Mouse (Mus musculus) midbrain, embryonic 14.5 days (tissue): Measurements from ENCODE around the gene Dnhd1. TPM values are rescaled to one million over a fixed set of nuclear protein-coding genes. Genes with fewer than 3 reads are reported as not detected.

ENCODE experiments used
- ATAC-seq: fragments of 200-750 bp; cut with Nextera tagmentation; 2 replicates; pipeline ENCODE4 v1.8.0; 2017; ENCODE audit warnings: moderate number of reproducible peaks, moderate library complexity; ENCODE audit not compliant: low FRiP score, low TSS enrichment
- DNase-seq: peaks from one replicate; pipeline ENCODE4 v3.0.0-alpha.2; 2015
- H3K27ac ChIP-seq: fragments of 300-500 bp; sonication (generic); replicated peaks from 2 replicates; pipeline ENCODE4 v1.5.1; 2014; ENCODE audit warnings: mild to moderate bottlenecking, low read depth, low read length, moderate library complexity
- H3K27me3 ChIP-seq: fragments of 300-500 bp; sonication (generic); 2 replicates; pipeline ENCODE4 v1.6.1; 2014; ENCODE audit warnings: low read length, control low read depth, mixed read lengths; ENCODE audit not compliant: control insufficient read depth, insufficient read depth
- H3K36me3 ChIP-seq: fragments of 300-500 bp; sonication (generic); 2 replicates; pipeline ENCODE4 v1.6.1; 2014; ENCODE audit warnings: low read length, control low read depth; ENCODE audit not compliant: control insufficient read depth, insufficient read depth
- H3K4me1 ChIP-seq: fragments of 300-500 bp; sonication (generic); 2 replicates; pipeline ENCODE4 v1.6.1; 2014; ENCODE audit warnings: mild to moderate bottlenecking, antibody characterized with exemption, low read length, control low read depth; ENCODE audit not compliant: control insufficient read depth, insufficient read depth
- H3K4me2 ChIP-seq: fragments of 300-500 bp; sonication (generic); 2 replicates; pipeline ENCODE4 v1.6.1; 2014; ENCODE audit warnings: mild to moderate bottlenecking, low read length, moderate library complexity
- H3K4me3 ChIP-seq: fragments of 300-500 bp; sonication (generic); replicated peaks from 2 replicates; pipeline ENCODE4 v1.5.1; 2014; ENCODE audit warnings: low read depth, low read length
- H3K9ac ChIP-seq: fragments of 300-500 bp; sonication (generic); replicated peaks from 2 replicates; pipeline ENCODE4 v1.6.1; 2014; ENCODE audit warnings: mild to moderate bottlenecking, low read length, moderate library complexity
- H3K9me3 ChIP-seq: fragments of 300-500 bp; sonication (generic); 2 replicates; pipeline ENCODE4 v1.6.1; 2016; ENCODE audit warnings: low read length, control low read depth, mixed read lengths; ENCODE audit not compliant: control insufficient read depth
- WGBS: fragments of 180-500 bp; shearing (Covaris S2); extraction: QIAGEN DNeasy Blood & Tissue Kit; methylation state at CpG from one replicate; pipeline ENCODE4 v1.1.7; 2014; 5-methylcytosine and 5-hydroxymethylcytosine counted together
- polyA plus RNA-seq: library from polyadenylated mRNA; unstranded; fragments of >200 nt; fragmentation: Nextera tagmentation; extraction: Ambion mirVana; gene quantifications from 2 replicates; pipeline ENCODE4 v1.2.1, GENCODE M21; 2014

Dnhd1 gene
- polyA plus RNA-seq, 1 experiment from 2014 or later = 1.7 TPM

DNA sequence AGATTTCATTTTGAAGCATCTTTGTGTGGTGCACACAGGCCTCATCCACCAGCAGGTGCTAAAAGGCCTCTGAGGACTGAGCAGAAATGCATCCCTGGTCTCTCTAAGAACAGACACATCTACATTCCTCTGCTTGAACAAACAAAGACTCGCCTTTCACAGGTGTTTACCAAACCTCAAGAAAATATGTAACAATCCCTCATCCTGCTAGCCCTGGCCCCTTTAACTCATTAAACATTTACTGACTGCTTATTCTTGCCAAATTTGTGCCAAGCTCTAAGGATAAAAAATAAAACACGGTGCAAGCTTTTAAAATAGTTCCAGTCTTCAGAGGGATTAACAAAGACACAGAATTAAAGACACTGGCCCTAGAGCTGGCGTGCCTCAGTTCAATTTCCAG is 30.9 kb upstream of the Dnhd1 start:
- Histone ChIP-seq H3K4me1 (no peaks in the 10 kb centered on the region), H3K27me3 (no peaks in the 10 kb centered on the region), H3K36me3 (peaks cover 99% of the 10 kb centered on the region), H3K27ac (no peak overlapping the region), H3K4me2 (no peak overlapping the region), H3K4me3 (no peak overlapping the region), H3K9me3 (no peaks in the 10 kb centered on the region), H3K9ac (no peak overlapping the region)
- DNase-seq = no peak
- ATAC-seq = no peak
- 60% methylated on average over 3 of the region's 3 CpGs for WGBS

DNA sequence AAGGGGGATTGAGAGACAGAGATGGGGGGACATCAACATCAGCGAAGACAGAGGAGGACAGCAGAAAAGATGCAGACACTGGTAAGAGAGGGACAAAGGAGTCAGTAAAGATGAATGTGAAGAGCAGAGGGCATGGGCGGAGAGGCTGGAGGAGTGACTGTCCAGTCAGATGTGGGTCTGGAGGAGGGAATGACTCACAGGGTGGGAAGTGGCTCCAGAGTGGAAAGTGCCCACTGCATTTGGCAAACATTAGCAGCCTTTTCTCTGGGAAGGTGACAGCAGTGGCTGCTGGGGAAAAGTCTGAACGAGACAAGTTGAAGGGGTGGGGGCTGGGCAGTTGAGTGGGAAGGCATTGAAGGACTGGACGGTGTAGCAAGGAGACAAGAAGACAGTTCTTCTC is 29.6 kb upstream of the Dnhd1 start:
- Histone ChIP-seq H3K4me2 (no peak overlapping the region), H3K27me3 (no peaks in the 10 kb centered on the region), H3K4me1 (no peaks in the 10 kb centered on the region), H3K36me3 (peaks cover 94% of the 10 kb centered on the region), H3K9ac (no peak overlapping the region), H3K27ac (no peak overlapping the region), H3K9me3 (no peaks in the 10 kb centered on the region), H3K4me3 (no peak overlapping the region)
- WGBS = 83% methylated on average over 4 of the region's 4 CpGs
- DNase-seq (no peak), ATAC-seq (no peak)

DNA sequence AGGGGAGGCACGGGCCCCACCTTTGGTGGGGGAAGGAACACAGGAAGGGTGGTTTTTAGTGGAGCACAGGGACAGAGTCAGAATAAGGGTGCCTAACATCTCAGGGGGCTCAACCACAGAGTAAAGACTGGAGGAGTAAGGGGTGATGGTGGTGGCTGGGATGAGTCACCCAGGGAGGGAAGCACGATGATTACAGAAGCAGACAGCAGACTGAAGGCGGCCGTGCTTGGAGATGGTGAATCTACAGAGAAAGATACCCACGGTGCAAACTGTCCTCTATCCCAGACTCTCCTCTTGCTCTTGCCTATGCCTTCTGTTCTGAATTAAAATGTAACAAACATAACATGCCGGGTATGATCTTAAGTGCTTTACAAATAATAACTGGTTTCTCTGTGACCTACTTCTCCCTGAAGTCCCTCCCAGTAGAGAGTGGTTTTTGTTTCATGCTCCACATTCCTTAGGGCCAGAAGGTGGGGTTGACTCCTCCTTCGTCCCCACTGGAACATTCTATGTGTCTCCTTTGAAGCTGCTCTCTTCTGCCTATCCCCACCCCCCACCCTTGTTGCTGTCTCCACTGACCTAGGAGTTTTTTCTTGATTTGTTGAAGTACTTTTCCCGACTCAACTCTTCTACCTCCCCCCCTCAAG is 28.9 kb upstream of the Dnhd1 start:
- no peak overlapping the region for H3K27ac ChIP-seq
- DNase-seq = no peak
- WGBS = 87% methylated on average over 8 of the region's 8 CpGs
- H3K9ac ChIP-seq = no peak overlapping the region
- no peak overlapping the region for H3K4me2 ChIP-seq
- peaks cover 87% of the 10 kb centered on the region for H3K36me3 ChIP-seq
- H3K27me3 ChIP-seq = no peaks in the 10 kb centered on the region
- no peaks in the 10 kb centered on the region for H3K4me1 ChIP-seq
- no peak for ATAC-seq
- no peaks in the 10 kb centered on the region for H3K9me3 ChIP-seq
- no peak overlapping the region for H3K4me3 ChIP-seq

DNA sequence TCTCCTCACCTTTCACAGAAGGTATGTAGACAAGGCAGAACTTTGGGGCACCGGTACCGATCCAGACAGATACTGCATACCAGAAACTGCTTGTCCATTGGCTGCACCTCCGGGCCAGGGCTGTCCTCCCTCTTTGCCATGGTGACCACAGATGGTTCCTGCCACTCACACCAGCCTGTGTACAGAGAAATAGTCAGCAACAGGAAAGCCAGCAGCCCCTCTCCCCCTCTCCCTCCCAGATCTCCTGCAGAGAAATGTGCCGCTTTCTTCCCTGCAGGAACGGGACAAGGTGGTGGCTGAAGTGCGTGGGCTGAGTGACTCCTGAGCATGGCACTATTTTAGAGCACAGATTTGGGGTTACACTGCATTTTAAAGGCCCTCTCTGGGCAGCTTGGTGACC is 25.2 kb upstream of the Dnhd1 start:
- Histone ChIP-seq H3K27ac (no peak overlapping the region), H3K9ac (no peak overlapping the region), H3K36me3 (peaks cover 51% of the 10 kb centered on the region), H3K4me2 (no peak overlapping the region), H3K9me3 (no peaks in the 10 kb centered on the region), H3K4me1 (peaks cover 15% of the 10 kb centered on the region), H3K4me3 (no peak overlapping the region), H3K27me3 (no peaks in the 10 kb centered on the region)
- DNase-seq = no peak
- no peak for ATAC-seq
- WGBS = 85% methylated on average over 6 of the region's 6 CpGs

DNA sequence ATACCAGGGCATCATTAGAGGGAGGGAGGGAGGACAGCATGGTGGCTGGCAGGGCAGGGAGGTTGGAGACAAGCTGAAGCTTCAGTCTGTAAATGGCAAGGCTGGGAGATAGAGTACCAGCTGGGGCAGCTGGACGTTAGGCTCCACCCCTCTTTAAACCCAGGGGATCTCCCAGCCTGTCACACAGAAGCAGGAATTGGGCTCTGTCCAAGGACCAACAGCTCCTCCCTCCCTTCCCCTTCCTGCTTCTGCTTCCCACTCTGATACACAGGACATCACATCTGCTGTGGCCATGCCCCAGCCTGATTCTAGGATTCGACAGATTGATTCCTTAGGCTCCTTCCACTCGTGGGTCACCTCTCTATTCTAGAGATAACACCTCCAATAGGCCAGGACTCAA is 22.0 kb upstream of the Dnhd1 start:
- H3K27ac ChIP-seq = peak overlapping the region; percentile 56
- H3K4me3 ChIP-seq = no peak overlapping the region
- DNase-seq (peak; percentile 78), ATAC-seq (peak; percentile 29; the same call in 1 of the 2 replicates)
- H3K36me3 ChIP-seq = peaks cover 19% of the 10 kb centered on the region
- H3K4me2 ChIP-seq = no peak overlapping the region
- H3K9ac ChIP-seq = no peak overlapping the region
- H3K4me1 ChIP-seq = peaks cover 27% of the 10 kb centered on the region
- no peaks in the 10 kb centered on the region for H3K9me3 ChIP-seq
- H3K27me3 ChIP-seq = no peaks in the 10 kb centered on the region
- 26% methylated on average over 3 of the region's 3 CpGs for WGBS

DNA sequence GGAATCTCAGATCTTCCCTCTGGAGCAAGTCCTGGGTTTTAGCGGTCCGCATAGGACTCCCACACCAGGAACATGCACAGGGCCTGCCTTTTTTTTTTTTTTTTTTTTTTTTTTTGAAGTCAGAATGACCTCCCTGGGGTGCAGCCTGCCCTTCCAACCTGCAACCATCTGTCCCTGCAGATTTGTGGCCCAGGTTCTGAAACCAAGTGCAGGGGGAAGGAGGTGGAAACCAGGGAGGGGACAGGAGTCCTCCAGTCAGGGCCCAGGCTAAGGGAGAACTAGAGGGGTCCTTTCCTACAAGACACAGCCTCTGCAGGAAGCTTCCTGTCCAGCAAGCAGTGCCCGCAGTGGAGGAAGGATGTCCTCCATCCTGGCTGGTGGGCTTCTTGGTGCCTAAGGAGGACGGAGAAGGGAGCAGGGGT is 18.1 kb upstream of the Dnhd1 start:
- no peaks in the 10 kb centered on the region for H3K9me3 ChIP-seq
- H3K4me2 ChIP-seq = peak overlapping the region; percentile 78
- ATAC-seq (peak; percentile 1; the same call in 1 of the 2 replicates), DNase-seq (no peak)
- H3K9ac ChIP-seq = peak overlapping the region; percentile 93
- H3K4me3 ChIP-seq = peak overlapping the region; percentile 91
- H3K27ac ChIP-seq = peak overlapping the region; percentile 86
- peaks cover 29% of the 10 kb centered on the region for H3K4me1 ChIP-seq
- H3K36me3 ChIP-seq = peaks cover 19% of the 10 kb centered on the region
- no peaks in the 10 kb centered on the region for H3K27me3 ChIP-seq
- 9% methylated on average over 4 of the region's 4 CpGs for WGBS

DNA sequence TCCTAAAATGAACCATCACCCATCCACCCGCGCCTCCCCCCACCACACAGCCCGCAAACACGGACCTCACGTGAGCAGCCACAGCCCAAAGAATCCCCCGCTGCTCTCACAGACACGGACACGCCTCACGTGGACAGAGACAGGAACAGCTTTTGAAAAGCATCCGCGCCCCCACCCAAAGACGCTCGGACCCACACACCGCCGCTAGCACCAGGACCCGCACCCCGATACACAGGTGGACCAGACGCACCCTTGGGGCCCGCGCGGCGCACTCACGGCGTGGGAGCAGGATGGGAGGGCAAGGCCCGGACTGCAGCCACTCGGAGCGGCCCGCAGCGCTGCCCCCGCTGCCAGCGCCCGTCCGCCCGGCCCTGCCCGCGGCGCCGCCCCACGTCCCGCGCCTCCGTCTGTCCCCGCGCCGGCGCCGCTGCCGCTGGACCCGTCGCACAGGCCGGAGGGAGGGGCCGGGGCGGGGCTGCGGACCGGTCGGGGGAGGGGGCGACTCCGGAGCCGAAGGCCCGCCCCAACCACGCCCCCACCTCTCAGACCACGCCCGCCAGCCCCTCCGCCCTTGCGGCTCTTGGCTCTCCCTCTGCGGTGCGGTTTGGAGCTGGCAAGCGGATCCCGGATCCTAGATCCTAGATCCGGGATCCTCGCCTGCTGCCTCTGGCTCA is 17.4 kb upstream of the Dnhd1 start, which contains the start of gene Trim3:
TSS of gene Trim3 (minus strand) at position 445 of the 674 bp plus-strand sequence.
- WGBS = under 1% methylated on average over 71 of the region's 71 CpGs
- Histone ChIP-seq H3K27me3 (no peaks in the 10 kb centered on the region), H3K4me2 (peak within 1 kb of the TSS; percentile 78), H3K9ac (peak within 1 kb of the TSS; percentile 93), H3K4me3 (peak within 1 kb of the TSS; percentile 91), H3K27ac (peak within 1 kb of the TSS; percentile 86), H3K4me1 (peaks cover 29% of the 10 kb centered on the region), H3K9me3 (no peaks in the 10 kb centered on the region), H3K36me3 (peaks cover 23% of the 10 kb centered on the region)
- DNase-seq = peak; percentile 93
- peak; percentile 92 for ATAC-seq

DNA sequence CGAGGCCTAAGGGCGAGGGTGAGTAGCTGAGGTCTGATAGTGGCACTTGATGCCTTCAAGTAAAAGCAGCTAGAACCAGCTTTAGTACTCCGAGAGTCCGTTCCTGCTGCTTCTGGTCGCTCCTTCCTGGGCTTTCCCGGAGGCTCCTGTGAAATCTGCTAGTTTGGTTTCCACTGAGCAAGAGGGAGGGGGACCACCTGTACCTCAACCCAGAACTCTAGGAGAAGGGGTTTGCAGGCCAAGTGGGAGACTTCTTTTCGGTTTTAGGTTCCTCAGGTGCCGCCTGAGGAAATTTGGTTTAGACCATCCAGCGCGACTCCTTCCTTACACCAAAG is 16.9 kb upstream of the Dnhd1 start:
- no peak for DNase-seq
- H3K36me3 ChIP-seq = peaks cover 23% of the 10 kb centered on the region
- peaks cover 26% of the 10 kb centered on the region for H3K4me1 ChIP-seq
- peak overlapping the region; percentile 86 for H3K27ac ChIP-seq
- no peaks in the 10 kb centered on the region for H3K9me3 ChIP-seq
- no peak for ATAC-seq
- H3K4me2 ChIP-seq = peak overlapping the region; percentile 78
- WGBS = 5% methylated on average over 10 of the region's 10 CpGs
- peak overlapping the region; percentile 91 for H3K4me3 ChIP-seq
- no peaks in the 10 kb centered on the region for H3K27me3 ChIP-seq
- peak overlapping the region; percentile 93 for H3K9ac ChIP-seq
